Mouse (Mus musculus): ENCODE results near the gene Aldh16a1. TPM values are rescaled to one million over a fixed set of nuclear protein-coding genes. Genes with fewer than 3 reads are reported as not detected.

Gene Aldh16a1
- polyA plus RNA-seq, 3 experiments from 2014 or later, result 15.2 to 32.1 (median 26.6) TPM

Other genes with a start within 250 kb of the Aldh16a1 start
- gene Ap2a1, start 225.1 kb downstream of the Aldh16a1 start, polyA plus RNA-seq (2017; shearing (Covaris generic)), result 10 to 100 TPM in 1 of 3 experiments, 1 to 10 TPM in 2; 6.1 to 12.1 (median 7.1) TPM
- not detected for gene Tsks, start 211.4 kb downstream of the Aldh16a1 start, polyA plus RNA-seq (2017; shearing (Covaris generic))
- gene Cpt1c, start 179.7 kb downstream of the Aldh16a1 start, polyA plus RNA-seq (2017; shearing (Covaris generic)), result 1 to 10 TPM in 2 of 3 experiments, under 1 TPM in 1; 0.23 to 1.9 (median 1.5) TPM
- 10 to 100 TPM; 37.3 to 84.6 (median 70.6) TPM for gene Prmt1, start 168.0 kb downstream of the Aldh16a1 start, polyA plus RNA-seq (2017; shearing (Covaris generic))
- 100 to 1,000 TPM in 2 of 3 experiments, 10 to 100 TPM in 1; 83.6 to 119 (median 115) TPM for gene Irf3, start 156.9 kb downstream of the Aldh16a1 start, polyA plus RNA-seq (2017; shearing (Covaris generic))
- gene Bcl2l12, start 155.9 kb downstream of the Aldh16a1 start, polyA plus RNA-seq (2017; shearing (Covaris generic)), result 10 to 100 TPM; 21.0 to 29.3 (median 26.6) TPM
- gene Scaf1, start 138.2 kb downstream of the Aldh16a1 start, polyA plus RNA-seq (2017; shearing (Covaris generic)), result 1 to 10 TPM; 7.4 to 8.9 (median 8.7) TPM
- gene Rras, start 136.6 kb downstream of the Aldh16a1 start, polyA plus RNA-seq (2017; shearing (Covaris generic)), result 1 to 10 TPM; 3.2 to 6.5 (median 5.1) TPM
- gene Prr12, start 101.7 kb downstream of the Aldh16a1 start, polyA plus RNA-seq (2017; shearing (Covaris generic)), result 10 to 100 TPM in 1 of 3 experiments, 1 to 10 TPM in 2; 5.0 to 12.9 (median 9.8) TPM
- gene Nosip, start 92.2 kb downstream of the Aldh16a1 start, polyA plus RNA-seq (2017; shearing (Covaris generic)), result 100 to 1,000 TPM; 129 to 164 (median 158) TPM
- gene Prrg2, start 91.9 kb downstream of the Aldh16a1 start, polyA plus RNA-seq (2017; shearing (Covaris generic)), result 1 to 10 TPM; 2.0 to 2.3 (median 2.1) TPM
- gene Rcn3, start 62.4 kb downstream of the Aldh16a1 start, polyA plus RNA-seq (2017; shearing (Covaris generic)), result 1 to 10 TPM; 1.7 to 6.5 (median 5.7) TPM
- gene Fcgrt, start 50.7 kb downstream of the Aldh16a1 start, polyA plus RNA-seq (2017; shearing (Covaris generic)), result 1 to 10 TPM in 2 of 3 experiments, under 1 TPM in 1; 0.81 to 3.0 (median 1.8) TPM
- 1,000 to 10,000 TPM; 3,557 to 4,924 (median 4,468) TPM for gene Rps11, start 30.1 kb downstream of the Aldh16a1 start, polyA plus RNA-seq (2017; shearing (Covaris generic))
- 1,000 to 10,000 TPM; 6,216 to 8,178 (median 7,568) TPM for gene Rpl13a, start 25.8 kb downstream of the Aldh16a1 start, polyA plus RNA-seq (2017; shearing (Covaris generic))
- gene Gm45713, start 18.4 kb downstream of the Aldh16a1 start, polyA plus RNA-seq (2017; shearing (Covaris generic)), result 1 to 10 TPM; 1.4 to 2.4 (median 1.6) TPM
- 100 to 1,000 TPM in 1 of 3 experiments, 10 to 100 TPM in 2; 70.2 to 108 (median 97.6) TPM for gene Flt3l, start 18.2 kb downstream of the Aldh16a1 start, polyA plus RNA-seq (2017; shearing (Covaris generic))
- 10 to 100 TPM; 42.9 to 50.6 (median 50.5) TPM for gene Pih1d1, start 281 bp downstream of the Aldh16a1 start, polyA plus RNA-seq (2017; shearing (Covaris generic))
- under 1 TPM in 1 of 3 experiments, not detected in 2; 0.16 TPM for gene Slc17a7, start 9.4 kb upstream of the Aldh16a1 start, polyA plus RNA-seq (2017; shearing (Covaris generic))
- not detected for gene Gfy, start 25.0 kb upstream of the Aldh16a1 start, polyA plus RNA-seq (2017; shearing (Covaris generic))
- gene Pth2, start 26.4 kb upstream of the Aldh16a1 start, polyA plus RNA-seq (2017; shearing (Covaris generic)), result not detected
- gene Ccdc155, start 50.3 kb upstream of the Aldh16a1 start, polyA plus RNA-seq (2017; shearing (Covaris generic)), result under 1 TPM in 1 of 3 experiments, not detected in 2; 0.24 TPM
- 10 to 100 TPM; 17.5 to 50.4 (median 28.3) TPM for gene Dkkl1, start 57.6 kb upstream of the Aldh16a1 start, polyA plus RNA-seq (2017; shearing (Covaris generic))
- gene Tead2, start 61.2 kb upstream of the Aldh16a1 start, polyA plus RNA-seq (2017; shearing (Covaris generic)), result 1 to 10 TPM; 2.0 to 4.2 (median 3.2) TPM
- gene Cd37, start 84.5 kb upstream of the Aldh16a1 start, polyA plus RNA-seq (2017; shearing (Covaris generic)), result 100 to 1,000 TPM; 390 to 554 (median 476) TPM
- gene Slc6a16, start 86.5 kb upstream of the Aldh16a1 start, polyA plus RNA-seq (2017; shearing (Covaris generic)), result not detected
- under 1 TPM in 1 of 3 experiments, not detected in 2; 0.50 TPM for gene Slc6a21, start 122.9 kb upstream of the Aldh16a1 start, polyA plus RNA-seq (2017; shearing (Covaris generic))
- 10 to 100 TPM; 17.2 to 21.7 (median 19.3) TPM for gene Trpm4, start 179.2 kb upstream of the Aldh16a1 start, polyA plus RNA-seq (2017; shearing (Covaris generic))
- not detected for gene Hrc, start 180.7 kb upstream of the Aldh16a1 start, polyA plus RNA-seq (2017; shearing (Covaris generic))
- under 1 TPM in 2 of 3 experiments, not detected in 1; 0.19 to 0.60 TPM for gene Ppfia3, start 212.4 kb upstream of the Aldh16a1 start, polyA plus RNA-seq (2017; shearing (Covaris generic))
- not detected for gene Lin7b, start 216.0 kb upstream of the Aldh16a1 start, polyA plus RNA-seq (2017; shearing (Covaris generic))
- gene Snrnp70, start 241.2 kb upstream of the Aldh16a1 start, polyA plus RNA-seq (2017; shearing (Covaris generic)), result 100 to 1,000 TPM in 1 of 3 experiments, 10 to 100 TPM in 2; 72.4 to 131 (median 77.7) TPM

All from inflammation-experienced regulatory T-cells, adult 6 months (primary cell).